Mouse (Mus musculus) spleen, adult 2 months (tissue): Measurements from ENCODE around the gene Trim50.

Experiments used
- CTCF ChIP-seq: fragments of 200-500 bp; IDR thresholded peaks from 2 replicates; pipeline ENCODE4 v1.5.1; 2011; ENCODE audit warnings: mild to moderate bottlenecking, inconsistent platforms; ENCODE audit not compliant: insufficient read depth, insufficient read length, insufficient replicate concordance; ENCODE audit errors: extremely low read depth
- POLR2A ChIP-seq: fragments of 200-500 bp; IDR thresholded peaks from 2 replicates; pipeline ENCODE4 v1.6.1; 2011; ENCODE audit warnings: low read depth, low read length, inconsistent platforms

DNA sequence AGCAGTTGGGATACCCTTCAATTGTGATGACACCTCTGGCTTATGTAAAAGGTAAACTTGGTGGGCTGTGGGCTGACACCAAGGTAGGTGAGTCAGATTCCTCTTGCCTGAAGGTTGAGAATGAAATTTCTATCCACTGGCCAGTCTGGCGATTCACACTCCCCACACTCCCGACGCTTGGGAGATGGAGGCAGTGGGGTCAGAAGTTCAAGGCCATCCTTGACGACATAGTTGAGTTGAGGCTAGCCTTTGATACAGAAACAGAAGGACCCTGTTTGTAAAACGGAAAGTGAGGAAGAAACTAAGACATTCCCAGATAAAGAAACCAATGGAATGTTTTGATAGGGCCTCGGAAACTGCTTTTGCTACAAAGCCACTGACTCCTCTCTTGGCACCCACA lies 46.3 kb downstream of the Trim50 start:
- TF ChIP-seq POLR2A (no peak), CTCF (no peak)
